Mouse (Mus musculus): ENCODE results near the gene Sox1. TPM values are rescaled to one million over a fixed set of nuclear protein-coding genes. Genes with fewer than 3 reads are reported as not detected.

The Sox1 gene
- polyA plus RNA-seq, 1 experiment, result not detected

DNA sequence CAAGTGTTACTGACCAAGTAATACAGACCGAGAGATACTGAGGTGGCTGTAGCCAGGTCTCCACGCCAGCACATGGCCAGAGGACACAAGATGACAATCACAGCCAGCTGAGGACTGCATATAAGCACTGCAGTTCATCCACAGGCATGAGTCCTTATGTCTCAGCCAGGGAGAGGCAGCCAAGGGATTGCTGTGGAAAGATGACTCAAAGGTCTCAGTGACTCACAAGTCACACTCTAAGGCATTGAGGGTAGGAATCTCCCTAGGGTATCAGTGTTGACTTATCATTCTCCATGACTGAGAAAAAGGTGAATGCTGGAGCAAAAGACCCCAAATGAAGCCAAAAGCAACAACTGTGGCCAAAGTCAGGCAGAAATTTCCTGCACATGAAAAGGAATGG is 22.0 kb downstream of the Sox1 start:
- no peak for TF ChIP-seq CTCF (IDR thresholded peaks at IDR 0.05; ENCODE audit: low read depth, low read length)
- no peak for TF ChIP-seq POLR2A (IDR thresholded peaks at IDR 0.05; ENCODE audit: borderline replicate concordance, low read depth, low read length)
- Histone ChIP-seq H3K27ac (ENCODE audit: insufficient read depth, low read depth, low read length) (no peak overlapping the region), H3K4me1 (ENCODE audit: control insufficient read depth, insufficient read depth, low read length) (no peaks in the 10 kb centered on the region), H3K4me3 (ENCODE audit: insufficient read depth, low read length) (no peak overlapping the region)

DNA sequence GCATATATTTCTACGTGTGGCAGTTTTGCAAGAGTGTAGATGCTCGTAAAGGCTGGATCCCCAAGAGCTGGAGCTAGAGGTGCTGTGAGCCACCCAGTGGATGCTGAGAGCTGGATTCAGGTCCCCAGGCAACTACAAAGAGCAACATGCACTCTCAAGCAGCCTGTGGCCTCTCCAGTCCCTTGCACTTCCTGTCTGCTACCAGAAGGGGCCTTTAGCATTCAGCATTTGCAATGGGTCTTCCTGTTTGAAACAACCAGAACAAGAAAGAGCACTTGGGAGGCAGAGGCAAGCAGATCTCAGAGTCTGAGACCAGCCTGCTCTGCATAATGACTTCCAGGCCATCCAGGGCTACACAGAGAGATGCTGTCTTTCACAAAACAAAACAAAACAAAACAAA is 25.4 kb downstream of the Sox1 start:
- H3K27ac ChIP-seq (ENCODE audit: insufficient read depth, low read depth, low read length), result no peak overlapping the region

DNA sequence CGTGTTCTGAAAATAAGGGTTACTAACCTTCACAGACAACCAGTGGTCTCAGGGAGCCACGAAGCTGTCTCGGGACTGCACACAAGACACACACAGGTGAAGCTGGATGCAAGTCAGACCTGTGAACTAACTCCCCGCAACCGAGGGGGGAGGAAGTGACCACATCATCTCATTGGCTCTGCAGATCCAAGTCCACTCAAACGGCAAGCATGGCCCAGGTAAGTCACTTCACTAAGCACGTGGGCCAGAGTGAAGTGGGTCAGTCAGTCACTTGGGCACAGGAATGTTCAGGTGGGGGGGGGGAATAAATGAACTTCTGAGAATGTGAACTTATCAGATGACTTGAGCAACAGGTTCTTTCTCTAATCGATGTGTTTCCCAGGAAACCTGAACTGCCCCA is 30.8 kb downstream of the Sox1 start:
- H3K4me3 ChIP-seq (ENCODE audit: insufficient read depth, low read length), result no peak overlapping the region
- TF ChIP-seq CTCF (IDR thresholded peaks at IDR 0.05; ENCODE audit: low read depth, low read length) (no peak), POLR2A (IDR thresholded peaks at IDR 0.05; ENCODE audit: borderline replicate concordance, low read depth, low read length) (no peak)
- H3K27ac ChIP-seq (ENCODE audit: insufficient read depth, low read depth, low read length), result no peak overlapping the region
- H3K4me1 ChIP-seq (ENCODE audit: control insufficient read depth, insufficient read depth, low read length), result no peaks in the 10 kb centered on the region

More for the DNA sequence above, 25.4 kb downstream of the Sox1 start:
- no peak overlapping the region for H3K4me3 ChIP-seq (ENCODE audit: insufficient read depth, low read length)
- TF ChIP-seq POLR2A (IDR thresholded peaks at IDR 0.05; ENCODE audit: borderline replicate concordance, low read depth, low read length), result no peak
- TF ChIP-seq CTCF (IDR thresholded peaks at IDR 0.05; ENCODE audit: low read depth, low read length), result no peak
- no peaks in the 10 kb centered on the region for H3K4me1 ChIP-seq (ENCODE audit: control insufficient read depth, insufficient read depth, low read length)

DNA sequence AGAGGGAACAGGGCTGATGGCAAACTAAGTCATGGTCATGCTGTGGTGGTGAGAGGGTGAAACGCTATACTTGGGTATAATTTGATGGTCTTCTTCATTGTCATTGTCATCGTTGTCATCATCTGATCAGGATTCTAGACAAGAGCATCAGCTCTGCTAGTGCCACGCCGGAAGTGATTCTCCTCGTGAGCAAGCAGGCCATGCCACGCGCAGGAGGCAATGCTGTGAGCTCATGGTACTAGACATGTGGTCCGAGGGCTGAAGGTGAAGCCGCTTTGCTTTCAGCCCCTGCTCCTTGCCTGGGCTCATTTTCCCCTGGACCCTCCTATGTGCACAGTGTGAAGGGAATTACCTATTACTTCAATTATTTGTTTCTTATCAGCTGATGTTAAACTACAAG is 32.3 kb downstream of the Sox1 start:
- Histone ChIP-seq H3K4me3 (ENCODE audit: insufficient read depth, low read length) (no peak overlapping the region), H3K4me1 (ENCODE audit: control insufficient read depth, insufficient read depth, low read length) (no peaks in the 10 kb centered on the region), H3K27ac (ENCODE audit: insufficient read depth, low read depth, low read length) (no peak overlapping the region)
- TF ChIP-seq POLR2A (IDR thresholded peaks at IDR 0.05; ENCODE audit: borderline replicate concordance, low read depth, low read length), result no peak
- no peak for TF ChIP-seq CTCF (IDR thresholded peaks at IDR 0.05; ENCODE audit: low read depth, low read length)

- H3K4me3 ChIP-seq (ENCODE audit: insufficient read depth, low read length), result no peak overlapping the region
- H3K4me1 ChIP-seq (ENCODE audit: control insufficient read depth, insufficient read depth, low read length), result no peaks in the 10 kb centered on the region
- H3K27ac ChIP-seq (ENCODE audit: insufficient read depth, low read depth, low read length), result no peak overlapping the region
- no peak for TF ChIP-seq POLR2A (IDR thresholded peaks at IDR 0.05; ENCODE audit: borderline replicate concordance, low read depth, low read length)
- TF ChIP-seq CTCF (IDR thresholded peaks at IDR 0.05; ENCODE audit: low read depth, low read length), result no peak
Observed at GRCm38 (mm10) chr8:12427886-12428799, 33.0 kb downstream of the Sox1 start.

DNA sequence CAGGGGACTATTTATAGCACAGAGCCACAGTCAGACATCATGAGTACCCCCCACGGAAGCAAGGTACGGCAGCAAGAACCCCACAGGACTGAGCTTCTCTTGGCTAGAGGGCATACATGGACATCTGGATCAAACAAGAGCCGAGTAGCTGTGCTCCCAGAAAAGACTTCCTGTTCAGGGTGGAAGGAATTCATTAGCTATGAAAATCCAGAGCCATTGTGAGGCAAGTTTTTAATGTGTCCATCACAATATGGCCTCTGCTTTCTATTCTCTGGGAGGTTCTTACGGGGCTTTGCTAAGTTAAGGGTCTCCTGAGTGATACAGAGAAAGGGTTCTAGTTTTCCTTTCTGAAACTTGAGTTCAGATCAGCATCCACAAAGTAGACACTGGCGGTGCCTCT is 33.8 kb downstream of the Sox1 start:
- Histone ChIP-seq H3K4me1 (ENCODE audit: control insufficient read depth, insufficient read depth, low read length) (no peaks in the 10 kb centered on the region), H3K27ac (ENCODE audit: insufficient read depth, low read depth, low read length) (no peak overlapping the region), H3K4me3 (ENCODE audit: insufficient read depth, low read length) (no peak overlapping the region)
- TF ChIP-seq POLR2A (IDR thresholded peaks at IDR 0.05; ENCODE audit: borderline replicate concordance, low read depth, low read length), result no peak
- no peak for TF ChIP-seq CTCF (IDR thresholded peaks at IDR 0.05; ENCODE audit: low read depth, low read length)

DNA sequence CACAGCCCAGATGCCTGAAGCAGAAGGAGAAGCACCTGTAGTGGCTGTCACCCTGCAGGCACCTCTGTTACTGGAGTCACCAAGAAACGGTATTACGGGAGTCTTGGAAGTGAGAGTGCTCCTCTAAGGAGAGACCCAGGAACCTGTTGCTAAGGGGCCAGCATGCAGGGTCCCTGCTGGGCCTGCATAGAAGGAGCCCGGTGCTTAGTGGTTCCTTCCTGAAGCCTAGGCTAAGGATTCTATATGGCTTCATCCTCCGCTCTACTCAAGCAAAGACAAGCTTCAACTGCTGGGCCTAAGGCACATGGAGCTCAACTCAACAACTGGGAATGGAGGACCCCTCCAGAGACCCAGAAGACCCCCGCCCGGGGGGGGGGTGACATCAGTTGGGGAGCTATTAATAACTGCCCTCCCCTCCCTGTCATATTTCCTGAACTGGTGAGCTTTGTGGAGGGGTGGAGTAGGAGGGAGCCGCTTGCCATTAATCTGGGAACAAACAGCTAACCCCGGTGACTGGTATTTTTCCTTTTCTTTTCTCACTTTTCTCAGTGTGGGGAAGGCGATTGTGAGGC is 34.6 kb downstream of the Sox1 start:
- H3K4me3 ChIP-seq (ENCODE audit: insufficient read depth, low read length), result no peak overlapping the region
- H3K4me1 ChIP-seq (ENCODE audit: control insufficient read depth, insufficient read depth, low read length), result no peaks in the 10 kb centered on the region
- TF ChIP-seq POLR2A (IDR thresholded peaks at IDR 0.05; ENCODE audit: borderline replicate concordance, low read depth, low read length) (no peak), CTCF (IDR thresholded peaks at IDR 0.05; ENCODE audit: low read depth, low read length) (no peak)
- no peak overlapping the region for H3K27ac ChIP-seq (ENCODE audit: insufficient read depth, low read depth, low read length)

DNA sequence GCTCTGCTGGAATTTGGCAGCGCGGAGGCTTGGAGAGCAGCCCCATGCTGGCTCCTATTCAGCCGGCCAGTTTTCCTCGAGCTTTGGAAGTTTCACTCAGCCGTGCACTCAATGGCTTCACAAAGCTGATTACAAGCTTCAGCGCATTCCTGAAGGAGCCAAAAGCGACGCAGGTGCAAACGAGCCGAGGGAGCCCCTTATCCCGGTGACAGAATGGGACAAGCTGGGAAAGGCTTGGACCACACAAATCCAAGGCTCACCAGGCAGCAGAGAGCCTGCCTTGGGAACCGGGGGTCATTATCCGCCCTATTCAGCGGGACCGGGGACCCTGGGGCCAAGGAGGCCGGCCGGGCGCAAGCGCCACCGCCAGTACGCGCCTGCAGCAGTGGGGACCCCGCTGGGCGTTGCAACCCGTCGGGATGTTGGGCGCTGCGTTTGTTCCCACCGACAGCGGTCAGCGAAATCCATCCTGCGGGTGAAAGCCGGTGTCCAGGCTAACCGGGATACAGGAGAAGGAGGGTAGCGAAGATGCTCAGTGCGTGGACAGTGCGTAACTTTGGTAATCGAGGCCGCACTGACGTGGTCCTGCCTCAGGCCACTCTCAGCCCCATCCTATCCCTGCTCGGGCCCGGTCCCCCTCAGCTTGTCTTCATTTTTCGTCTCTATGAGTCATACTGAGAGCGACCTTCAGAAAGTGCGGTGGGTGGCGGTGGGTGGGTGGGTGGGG is 35.2 kb downstream of the Sox1 start:
- H3K4me3 ChIP-seq (ENCODE audit: insufficient read depth, low read length), result no peak overlapping the region
- no peak overlapping the region for H3K27ac ChIP-seq (ENCODE audit: insufficient read depth, low read depth, low read length)
- no peak for TF ChIP-seq CTCF (IDR thresholded peaks at IDR 0.05; ENCODE audit: low read depth, low read length)
- no peak for TF ChIP-seq POLR2A (IDR thresholded peaks at IDR 0.05; ENCODE audit: borderline replicate concordance, low read depth, low read length)
- H3K4me1 ChIP-seq (ENCODE audit: control insufficient read depth, insufficient read depth, low read length), result no peaks in the 10 kb centered on the region

DNA sequence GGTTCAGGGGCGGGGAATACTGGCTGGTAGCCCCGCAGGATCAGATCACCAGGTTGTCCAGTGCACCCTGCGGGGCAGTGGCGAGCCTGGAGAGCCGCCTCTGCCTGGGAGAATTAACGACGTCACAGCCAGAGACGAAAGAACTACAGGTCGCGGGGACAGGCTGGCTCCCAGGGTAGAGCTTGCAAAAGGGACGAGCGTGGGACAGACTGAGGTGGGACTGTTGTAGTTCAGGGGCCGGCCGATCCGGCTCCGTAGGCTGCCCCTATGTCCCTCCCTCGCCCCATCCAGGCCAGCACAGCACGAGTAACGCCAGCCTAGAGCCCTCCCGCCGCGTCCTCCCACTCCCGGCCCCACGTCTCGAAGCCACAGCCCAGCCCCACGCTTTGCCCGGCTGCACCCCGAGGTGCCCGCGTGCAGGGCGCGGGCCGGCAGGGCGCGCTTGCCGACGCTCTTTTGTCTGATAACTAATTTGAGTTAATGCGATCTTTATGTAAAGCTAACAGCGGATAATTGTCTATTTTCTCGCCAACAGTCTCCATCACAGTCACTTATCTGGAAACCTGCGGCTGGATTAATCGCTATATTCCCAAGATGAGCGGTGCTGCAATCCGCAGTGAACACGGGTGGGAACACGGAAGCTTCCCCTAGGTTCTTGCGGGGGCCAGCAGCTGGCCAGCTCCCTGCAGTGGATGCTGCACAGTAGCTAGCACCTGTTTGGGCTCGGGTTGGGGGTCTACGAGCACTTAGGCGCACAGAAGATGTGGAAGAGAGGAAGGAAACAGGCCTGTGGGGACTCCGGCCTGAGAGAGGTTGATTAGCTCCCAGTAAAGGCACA is 36.0 kb downstream of the Sox1 start:
- no peak for TF ChIP-seq CTCF (IDR thresholded peaks at IDR 0.05; ENCODE audit: low read depth, low read length)
- TF ChIP-seq POLR2A (IDR thresholded peaks at IDR 0.05; ENCODE audit: borderline replicate concordance, low read depth, low read length), result no peak
- H3K4me1 ChIP-seq (ENCODE audit: control insufficient read depth, insufficient read depth, low read length), result no peaks in the 10 kb centered on the region
- no peak overlapping the region for H3K27ac ChIP-seq (ENCODE audit: insufficient read depth, low read depth, low read length)
- no peak overlapping the region for H3K4me3 ChIP-seq (ENCODE audit: insufficient read depth, low read length)
